Mouse (Mus musculus): ENCODE measurements around the gene Mpzl1. TPM values are rescaled to one million over a fixed set of nuclear protein-coding genes. Genes with fewer than 3 reads are reported as not detected.
A peak's percentile ranks its signal among the peaks of the same experiment; 100 is the strongest.

The Mpzl1 gene
- total and polyA plus RNA-seq, 3 experiments = 15.1 to 19.7 (median 18.3) TPM

DNA sequence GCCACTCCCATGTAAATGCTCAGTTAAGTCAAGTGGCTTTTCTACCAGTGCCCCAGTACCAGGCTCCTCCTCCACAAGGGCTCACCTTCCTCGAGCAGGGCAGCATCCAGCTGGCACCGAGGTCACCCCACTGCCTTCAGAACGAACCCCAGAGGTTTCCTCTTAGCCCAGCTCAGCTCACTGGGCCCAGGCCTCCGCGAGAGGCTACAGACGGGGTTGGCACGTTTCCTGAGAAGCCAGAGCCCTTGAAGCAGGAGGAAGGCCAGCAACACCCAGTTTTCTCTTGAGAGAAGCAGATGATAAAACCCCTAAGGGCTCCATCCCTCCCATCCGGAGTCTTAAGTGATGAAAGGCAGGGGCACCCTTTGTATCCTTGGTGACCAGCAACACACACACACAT is 43.6 kb downstream of the Mpzl1 start:
- Histone ChIP-seq H3K9ac (ENCODE audit: low read depth, low read length) (no peak overlapping the region), H3K27ac (peak overlapping the region; percentile 92), H3K79me2 (replicated peaks; ENCODE audit: control insufficient read depth, insufficient read depth, low read length) (no peaks in the 10 kb centered on the region), H3K4me3 (no peak overlapping the region), H3K36me3 (ENCODE audit: control insufficient read depth, insufficient read depth, low read length) (no peaks in the 10 kb centered on the region), H3K4me1 (ENCODE audit: control insufficient read depth, insufficient read depth, low read length) (peaks cover 5% of the 10 kb centered on the region), H3K27me3 (ENCODE audit: control insufficient read depth, insufficient read depth, low read length) (no peaks in the 10 kb centered on the region)
- no peak for TF ChIP-seq EP300 (IDR thresholded peaks at IDR 0.05; ENCODE audit: insufficient read depth, low read depth, low read length)
- no peak for TF ChIP-seq POLR2A (IDR thresholded peaks at IDR 0.05; ENCODE audit: insufficient read depth, low read depth, low read length)
- no peak for TF ChIP-seq CTCF (IDR thresholded peaks at IDR 0.05)
- intact Hi-C loops (cut with DNase I) = no loop called here
- no peak for DNase-seq
- 26% methylated on average over 8 of the region's 8 CpGs for WGBS

DNA sequence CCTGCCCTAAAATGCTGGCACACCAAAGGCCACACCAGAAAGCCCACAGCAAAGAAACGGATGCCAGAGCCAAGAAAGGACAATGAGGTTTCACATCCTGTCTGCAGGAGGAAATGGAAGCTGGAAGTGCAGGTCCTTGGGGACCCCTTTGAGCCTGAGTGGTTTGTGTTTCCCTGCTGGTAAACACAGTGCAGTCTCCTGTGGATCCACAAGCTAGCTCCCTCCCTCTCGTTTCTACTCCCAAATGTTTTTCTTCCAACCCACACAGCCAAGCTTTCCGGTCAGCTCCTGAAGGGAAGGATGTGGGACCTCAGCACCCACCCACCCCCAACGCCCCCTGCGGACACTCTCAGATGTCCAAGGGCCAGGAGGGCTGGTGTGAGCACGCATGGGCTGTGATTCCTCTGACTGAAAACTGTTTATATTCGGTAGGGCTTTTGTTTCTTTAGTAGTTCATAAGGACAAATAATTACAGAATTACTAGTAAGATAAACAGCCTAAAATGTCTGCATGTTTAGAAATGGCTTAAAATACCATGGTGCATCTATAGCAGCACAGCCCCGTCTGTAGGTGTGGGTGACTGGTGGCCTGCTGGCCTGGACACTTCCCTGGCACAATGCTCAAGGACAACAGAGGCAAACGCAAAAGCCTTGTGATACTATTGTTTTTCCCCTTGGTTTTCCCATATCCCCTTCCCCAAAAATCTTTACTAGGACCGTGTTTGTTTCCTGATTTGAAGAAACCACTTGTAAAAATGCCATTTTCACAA is 44.9 kb downstream of the Mpzl1 start:
- no peaks in the 10 kb centered on the region for H3K79me2 ChIP-seq (replicated peaks; ENCODE audit: control insufficient read depth, insufficient read depth, low read length)
- H3K27me3 ChIP-seq (ENCODE audit: control insufficient read depth, insufficient read depth, low read length) = no peaks in the 10 kb centered on the region
- 19% methylated on average over 10 of the region's 10 CpGs for WGBS
- H3K4me1 ChIP-seq (ENCODE audit: control insufficient read depth, insufficient read depth, low read length) = peaks cover 7% of the 10 kb centered on the region
- H3K36me3 ChIP-seq (ENCODE audit: control insufficient read depth, insufficient read depth, low read length) = no peaks in the 10 kb centered on the region
- H3K27ac ChIP-seq = peak overlapping the region; percentile 92
- DNase-seq = peak; percentile 59 to 77
- intact Hi-C loops (cut with DNase I) = loop anchor here (2.0 kb wide), 2 partner anchors 15 to 27 kb away; no protein-coding TSS in a partner anchor
- peak; percentile 58 for TF ChIP-seq POLR2A (IDR thresholded peaks at IDR 0.05; ENCODE audit: insufficient read depth, low read depth, low read length)
- peak; percentile 47 for TF ChIP-seq CTCF (IDR thresholded peaks at IDR 0.05)
- peak; percentile 87 for TF ChIP-seq EP300 (IDR thresholded peaks at IDR 0.05; ENCODE audit: insufficient read depth, low read depth, low read length)
- no peak overlapping the region for H3K9ac ChIP-seq (ENCODE audit: low read depth, low read length)
- H3K4me3 ChIP-seq = peak overlapping the region; percentile 5; the same call in 1 of the 2 replicates

DNA sequence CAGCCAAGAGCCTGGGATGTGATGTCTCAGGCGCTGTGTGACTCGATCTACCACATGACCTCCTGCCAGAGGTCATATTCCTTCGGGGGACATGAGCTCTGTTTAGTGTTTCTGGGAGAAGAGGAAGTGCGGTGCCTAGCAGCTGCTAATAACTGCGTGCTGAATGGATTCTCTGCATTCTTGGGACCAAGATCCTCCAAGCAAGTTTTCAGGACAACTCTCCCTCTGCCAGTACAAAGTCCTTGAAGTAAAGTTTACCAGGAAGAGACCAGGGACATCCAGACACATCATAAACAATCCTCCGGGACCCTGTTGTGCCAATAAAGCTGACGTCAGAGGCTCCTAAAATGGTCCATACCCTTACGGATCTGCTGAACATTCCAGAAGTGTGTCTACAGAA is 46.5 kb downstream of the Mpzl1 start:
- no peaks in the 10 kb centered on the region for H3K79me2 ChIP-seq (replicated peaks; ENCODE audit: control insufficient read depth, insufficient read depth, low read length)
- peaks cover 7% of the 10 kb centered on the region for H3K4me1 ChIP-seq (ENCODE audit: control insufficient read depth, insufficient read depth, low read length)
- no peaks in the 10 kb centered on the region for H3K36me3 ChIP-seq (ENCODE audit: control insufficient read depth, insufficient read depth, low read length)
- H3K9ac ChIP-seq (ENCODE audit: low read depth, low read length) = no peak overlapping the region
- intact Hi-C loops (cut with DNase I) = loop anchor here (2.0 kb wide), 2 partner anchors 17 to 29 kb away; no protein-coding TSS in a partner anchor
- WGBS = 34% methylated on average over 8 of the region's 8 CpGs
- H3K27me3 ChIP-seq (ENCODE audit: control insufficient read depth, insufficient read depth, low read length) = no peaks in the 10 kb centered on the region
- DNase-seq = no peak
- TF ChIP-seq EP300 (IDR thresholded peaks at IDR 0.05; ENCODE audit: insufficient read depth, low read depth, low read length) = no peak
- TF ChIP-seq CTCF (IDR thresholded peaks at IDR 0.05) = no peak
- TF ChIP-seq POLR2A (IDR thresholded peaks at IDR 0.05; ENCODE audit: insufficient read depth, low read depth, low read length) = no peak
- no peak overlapping the region for H3K4me3 ChIP-seq
- H3K27ac ChIP-seq = peak overlapping the region; percentile 92

DNA sequence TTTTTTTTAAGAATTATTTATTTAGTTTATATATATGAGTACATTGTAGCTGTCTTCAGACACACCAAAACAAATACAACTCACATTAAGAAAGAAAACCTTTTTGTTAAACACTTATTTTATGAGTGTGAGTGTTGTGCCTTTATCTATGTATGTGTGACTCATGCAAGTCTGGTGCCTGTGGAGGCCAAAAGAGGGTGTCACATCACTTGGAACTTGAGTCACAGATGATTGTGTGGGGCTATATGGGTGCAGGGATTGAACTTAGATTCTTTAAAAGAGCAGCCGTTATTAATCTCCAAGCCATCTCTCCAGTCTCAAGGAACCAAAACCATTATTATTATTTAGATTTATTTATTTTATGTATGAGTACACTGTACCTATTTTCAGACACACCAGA is 48.0 kb downstream of the Mpzl1 start:
- DNase-seq = no peak
- Histone ChIP-seq H3K9ac (ENCODE audit: low read depth, low read length) (no peak overlapping the region), H3K4me3 (no peak overlapping the region), H3K4me1 (ENCODE audit: control insufficient read depth, insufficient read depth, low read length) (peaks cover 4% of the 10 kb centered on the region), H3K36me3 (ENCODE audit: control insufficient read depth, insufficient read depth, low read length) (no peaks in the 10 kb centered on the region), H3K27ac (no peak overlapping the region), H3K79me2 (replicated peaks; ENCODE audit: control insufficient read depth, insufficient read depth, low read length) (no peaks in the 10 kb centered on the region), H3K27me3 (ENCODE audit: control insufficient read depth, insufficient read depth, low read length) (no peaks in the 10 kb centered on the region)
- 78% methylated on average over 1 of the region's 1 CpGs for WGBS
- intact Hi-C loops (cut with DNase I) = no loop called here
- TF ChIP-seq CTCF (IDR thresholded peaks at IDR 0.05) (no peak), EP300 (IDR thresholded peaks at IDR 0.05; ENCODE audit: insufficient read depth, low read depth, low read length) (no peak), POLR2A (IDR thresholded peaks at IDR 0.05; ENCODE audit: insufficient read depth, low read depth, low read length) (no peak)

DNA sequence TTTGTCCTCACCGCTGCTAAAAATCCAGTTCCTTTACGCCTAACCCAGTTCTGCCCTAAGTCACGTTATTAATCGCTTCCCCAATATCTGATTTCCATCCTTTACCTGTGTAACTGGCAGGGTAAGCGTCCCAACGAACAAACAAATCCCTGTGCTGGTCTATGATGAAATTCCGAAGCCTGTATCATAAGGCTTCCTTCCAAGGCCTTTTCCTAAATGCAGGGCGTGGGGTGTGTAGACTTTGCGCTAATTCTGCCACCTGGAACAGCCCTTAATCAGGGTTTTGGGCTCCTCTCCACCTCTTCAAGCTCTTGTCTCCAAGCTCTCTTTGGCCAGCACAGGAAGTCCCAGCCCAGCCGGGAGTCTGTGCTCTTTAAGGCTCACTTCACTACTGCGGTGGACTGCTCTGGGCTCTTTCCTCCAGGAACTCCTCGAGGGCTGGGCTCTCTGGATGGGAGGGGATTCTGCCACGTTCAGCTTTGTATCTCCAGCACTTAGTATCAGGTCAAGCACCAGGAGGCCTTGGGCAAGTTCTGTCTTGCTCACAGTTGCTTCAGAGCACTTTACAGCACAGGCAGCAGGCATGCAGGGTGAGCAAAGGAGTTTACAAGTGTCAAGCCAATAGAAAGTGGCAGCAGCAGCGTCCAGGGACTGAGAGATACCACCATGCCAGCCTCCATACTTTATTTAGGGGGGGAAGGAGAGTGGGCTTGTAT is 48.8 kb downstream of the Mpzl1 start:
- Histone ChIP-seq H3K36me3 (ENCODE audit: control insufficient read depth, insufficient read depth, low read length) (no peaks in the 10 kb centered on the region), H3K79me2 (replicated peaks; ENCODE audit: control insufficient read depth, insufficient read depth, low read length) (no peaks in the 10 kb centered on the region), H3K27me3 (ENCODE audit: control insufficient read depth, insufficient read depth, low read length) (no peaks in the 10 kb centered on the region), H3K27ac (peak overlapping the region; percentile 61), H3K9ac (ENCODE audit: low read depth, low read length) (no peak overlapping the region), H3K4me3 (no peak overlapping the region), H3K4me1 (ENCODE audit: control insufficient read depth, insufficient read depth, low read length) (peaks cover 4% of the 10 kb centered on the region)
- TF ChIP-seq POLR2A (IDR thresholded peaks at IDR 0.05; ENCODE audit: insufficient read depth, low read depth, low read length) = 0 out of 2 replicates have a peak, but pooled peaks have one; percentile 33
- TF ChIP-seq EP300 (IDR thresholded peaks at IDR 0.05; ENCODE audit: insufficient read depth, low read depth, low read length) = no peak
- WGBS = 42% methylated on average over 14 of the region's 14 CpGs
- intact Hi-C loops (cut with DNase I) = no loop called here
- peak; percentile 30 to 31 for DNase-seq

Data from heart, adult 2 months (tissue).